Mouse (Mus musculus) erythroblast, embryonic 14.5 days (primary cell): ENCODE data around the gene Pdlim1. TPM values are rescaled to one million over a fixed set of nuclear protein-coding genes. Genes with fewer than 3 reads are reported as not detected.
"Not testable (repeated sequence)": the region's sequence is repeated elsewhere in the genome, so short reads cannot be mapped to it uniquely, and the experiment has no call there.

Experiments
- H3K27me3 ChIP-seq: 2 replicates; pipeline ENCODE4 v1.6.1; 2012; ENCODE audit warnings: inconsistent platforms; ENCODE audit not compliant: control insufficient read depth
- H3K36me3 ChIP-seq: 2 replicates; pipeline ENCODE4 v1.6.1; 2012; ENCODE audit warnings: mild to moderate bottlenecking, inconsistent platforms; ENCODE audit not compliant: control insufficient read depth
- H3K4me1 ChIP-seq: 2 replicates; pipeline ENCODE4 v1.6.1; 2012; ENCODE audit warnings: inconsistent platforms; ENCODE audit not compliant: control insufficient read depth
- H3K4me3 ChIP-seq: replicated peaks from 2 replicates; pipeline ENCODE3; 2012; ENCODE audit warnings: moderate library complexity, mild to moderate bottlenecking, inconsistent platforms
- H3K9me3 ChIP-seq: 2 replicates; pipeline ENCODE4 v1.6.1; 2012; ENCODE audit warnings: low read length, inconsistent platforms, mixed read lengths; ENCODE audit not compliant: control insufficient read depth
- GATA1 ChIP-seq: IDR thresholded peaks from 2 replicates; pipeline ENCODE4 v1.6.1; 2012; ENCODE audit warnings: low read length, inconsistent platforms, mixed read lengths
- TAL1 ChIP-seq: IDR thresholded peaks from 3 replicates; pipeline ENCODE4 v1.6.1; 2012; ENCODE audit warnings: low read length, inconsistent platforms, mixed read lengths
- polyA plus RNA-seq: library from polyadenylated mRNA; stranded (reverse); fragments of >175 nt; gene quantifications from 2 replicates; pipeline ENCODE4 v1.2.3, GENCODE M21; 2012

Gene Pdlim1
- polyA plus RNA-seq, 1 experiment = 1.5 TPM

DNA sequence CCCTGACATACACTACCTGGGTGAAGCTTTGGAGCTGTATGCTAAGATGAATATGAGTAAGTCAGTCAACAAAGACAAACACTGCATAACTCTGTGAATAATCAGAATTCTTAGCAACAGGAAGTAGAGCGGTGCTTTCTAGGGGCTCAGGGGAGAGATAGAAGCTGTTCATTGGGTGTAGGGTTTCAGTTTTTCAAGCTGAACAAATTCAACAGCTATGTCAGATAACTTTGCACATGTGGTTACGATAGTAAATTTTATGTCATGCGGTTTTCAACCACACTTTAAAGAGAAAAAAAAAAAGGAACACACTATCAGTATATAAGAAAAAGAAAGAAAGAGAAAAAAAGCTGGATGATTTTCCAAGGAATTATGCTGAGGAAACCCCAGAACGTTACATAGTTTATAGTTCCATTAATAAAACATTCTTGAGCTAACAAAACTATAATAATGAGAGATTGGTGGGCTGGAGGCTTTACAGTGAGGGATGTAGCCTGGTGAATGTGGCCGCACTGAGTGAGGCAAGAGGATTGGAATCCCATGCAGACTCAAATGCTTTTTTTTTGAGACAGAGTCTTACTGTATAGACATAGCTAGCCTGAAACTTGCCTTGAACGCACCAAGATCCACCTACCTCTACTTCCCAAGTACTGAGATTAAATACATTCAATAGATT is 33.3 kb downstream of the Pdlim1 start:
- no peaks in the 10 kb centered on the region for H3K27me3 ChIP-seq
- H3K4me1 ChIP-seq = peaks cover 4% of the 10 kb centered on the region; the same call in 1 of the 2 replicates
- H3K9me3 ChIP-seq = no peaks in the 10 kb centered on the region
- H3K4me3 ChIP-seq = no peak overlapping the region
- H3K36me3 ChIP-seq = peaks cover 26% of the 10 kb centered on the region
- TF ChIP-seq GATA1 = no peak
- no peak for TF ChIP-seq TAL1

DNA sequence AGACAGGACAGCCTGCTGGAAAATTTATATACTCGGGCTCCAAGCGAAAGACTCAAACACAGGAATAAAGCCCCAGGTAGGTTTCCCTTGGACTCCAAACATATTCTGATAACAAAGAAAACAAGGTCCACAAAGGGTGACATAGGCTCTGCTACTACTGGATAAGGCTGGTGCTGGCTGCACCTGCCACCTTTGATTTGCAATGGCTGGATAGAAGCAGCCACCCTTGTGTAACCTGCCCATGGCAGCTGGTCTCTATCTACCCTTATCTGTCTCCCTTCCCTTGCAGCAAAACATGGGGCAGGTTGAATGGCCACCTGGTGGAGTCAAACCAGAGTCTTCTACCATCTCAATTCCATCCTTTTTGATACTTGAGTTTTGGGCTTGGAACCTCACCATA is 39.1 kb downstream of the Pdlim1 start:
- H3K27me3 ChIP-seq = no peaks in the 10 kb centered on the region
- peaks cover 2% of the 10 kb centered on the region; the same call in 1 of the 2 replicates for H3K4me1 ChIP-seq
- no peak for TF ChIP-seq TAL1
- no peak for TF ChIP-seq GATA1
- no peaks in the 10 kb centered on the region for H3K9me3 ChIP-seq
- no peak overlapping the region for H3K4me3 ChIP-seq
- H3K36me3 ChIP-seq = peaks cover 35% of the 10 kb centered on the region

DNA sequence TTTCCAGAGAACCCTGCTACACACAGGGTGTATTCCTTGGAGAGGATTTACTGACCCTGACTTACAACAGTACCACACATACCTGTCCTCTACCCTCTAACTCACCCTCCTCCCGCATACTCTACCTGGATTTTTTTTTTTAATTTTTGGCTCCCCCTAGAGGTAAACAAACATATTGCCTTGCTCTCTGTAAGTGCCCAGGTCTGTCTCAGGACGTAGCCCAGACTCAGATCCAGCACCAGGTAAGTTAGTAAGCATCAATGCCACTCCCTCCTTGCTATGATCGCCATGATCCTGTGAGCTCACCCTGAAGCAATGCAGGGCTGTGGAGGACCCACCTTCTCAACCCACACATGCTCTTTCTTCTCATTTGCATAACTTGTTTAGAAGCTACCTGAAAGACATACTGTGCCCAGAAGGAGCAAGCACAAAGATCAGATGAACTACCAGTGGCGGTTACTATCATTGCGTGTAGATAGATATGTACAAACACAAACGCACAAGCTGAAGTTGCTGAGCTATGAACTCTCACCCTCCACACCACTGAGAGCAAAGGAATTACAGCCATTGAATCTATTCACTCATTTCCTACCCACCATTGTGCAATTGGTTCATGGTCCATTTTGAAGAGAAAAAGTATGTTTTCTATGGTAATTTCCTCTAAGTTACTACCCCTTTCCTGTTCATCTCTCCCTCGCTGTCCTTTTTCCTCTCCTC is 39.7 kb downstream of the Pdlim1 start:
- H3K4me3 ChIP-seq = no peak overlapping the region
- no peaks in the 10 kb centered on the region for H3K27me3 ChIP-seq
- H3K36me3 ChIP-seq = peaks cover 40% of the 10 kb centered on the region
- H3K4me1 ChIP-seq = peaks cover 2% of the 10 kb centered on the region; the same call in 1 of the 2 replicates
- TF ChIP-seq GATA1 (no peak), TAL1 (no peak)
- H3K9me3 ChIP-seq = no peaks in the 10 kb centered on the region

DNA sequence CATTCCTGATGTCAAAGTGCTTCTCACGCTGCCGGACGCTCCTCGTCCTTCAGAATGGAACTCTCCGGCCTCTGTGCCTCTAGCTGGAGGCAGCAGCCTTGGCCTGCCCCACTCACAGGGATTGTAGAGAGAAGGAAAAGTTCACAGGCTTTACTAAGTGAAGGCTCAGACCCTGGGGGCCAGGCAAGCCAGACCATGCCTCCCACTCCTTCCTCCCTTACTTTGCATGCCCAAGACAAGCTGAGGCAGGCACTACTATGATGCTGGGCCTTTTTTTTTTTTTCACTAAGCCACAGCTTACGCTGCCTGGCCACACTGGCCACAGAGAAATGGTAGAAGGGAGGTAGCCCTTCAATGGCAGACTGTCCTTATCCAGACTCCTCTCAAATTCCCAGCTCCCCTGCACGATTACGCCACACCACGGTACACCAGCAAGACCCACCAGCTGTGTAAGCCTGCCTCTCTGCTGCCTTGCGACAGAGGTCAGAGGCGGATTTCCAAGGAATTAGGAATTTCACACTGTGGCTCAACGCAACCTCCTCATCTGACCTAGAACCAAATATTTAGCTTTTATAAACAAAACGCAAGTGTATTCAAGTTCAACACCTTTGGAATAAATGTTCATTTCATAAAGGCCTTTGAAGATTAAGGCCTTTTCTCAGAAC is 40.4 kb downstream of the Pdlim1 start:
- Histone ChIP-seq H3K9me3 (no peaks in the 10 kb centered on the region), H3K36me3 (peaks cover 42% of the 10 kb centered on the region), H3K4me3 (no peak overlapping the region), H3K4me1 (peaks cover 2% of the 10 kb centered on the region; the same call in 1 of the 2 replicates), H3K27me3 (no peaks in the 10 kb centered on the region)
- no peak for TF ChIP-seq TAL1
- no peak for TF ChIP-seq GATA1

DNA sequence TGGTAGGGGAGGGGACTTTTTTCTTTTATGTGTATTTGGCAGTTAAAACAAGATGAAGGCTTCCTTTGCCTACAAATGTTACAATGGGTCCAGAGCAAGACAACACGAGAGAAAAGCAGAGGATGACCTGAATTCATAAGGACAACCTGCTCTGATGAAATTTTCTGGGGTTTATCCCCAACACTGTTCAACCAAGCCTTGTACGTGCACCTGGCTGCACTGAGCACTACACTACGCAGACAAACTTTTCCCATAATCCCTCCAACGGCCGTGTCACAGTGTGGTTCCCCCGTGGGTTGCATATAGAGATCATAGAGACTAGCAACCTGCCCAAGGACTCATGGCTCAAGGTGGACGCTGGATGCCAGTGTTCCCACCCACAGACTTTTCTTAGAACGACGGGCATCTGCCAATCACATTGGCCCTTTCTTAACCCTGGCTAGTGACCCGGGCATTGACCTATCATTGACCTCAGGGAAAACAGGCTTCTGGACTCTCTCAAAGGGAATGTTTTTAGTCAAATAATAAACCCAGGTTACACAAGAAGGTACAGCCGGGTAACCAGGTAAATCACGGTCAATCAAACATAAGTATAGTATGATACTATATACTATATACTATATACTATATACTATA is 45.0 kb downstream of the Pdlim1 start:
- peaks cover 63% of the 10 kb centered on the region for H3K36me3 ChIP-seq
- no peaks in the 10 kb centered on the region for H3K4me1 ChIP-seq
- TF ChIP-seq TAL1 = no peak
- TF ChIP-seq GATA1 = no peak
- no peaks in the 10 kb centered on the region for H3K9me3 ChIP-seq
- H3K4me3 ChIP-seq = no peak overlapping the region
- H3K27me3 ChIP-seq = no peaks in the 10 kb centered on the region

DNA sequence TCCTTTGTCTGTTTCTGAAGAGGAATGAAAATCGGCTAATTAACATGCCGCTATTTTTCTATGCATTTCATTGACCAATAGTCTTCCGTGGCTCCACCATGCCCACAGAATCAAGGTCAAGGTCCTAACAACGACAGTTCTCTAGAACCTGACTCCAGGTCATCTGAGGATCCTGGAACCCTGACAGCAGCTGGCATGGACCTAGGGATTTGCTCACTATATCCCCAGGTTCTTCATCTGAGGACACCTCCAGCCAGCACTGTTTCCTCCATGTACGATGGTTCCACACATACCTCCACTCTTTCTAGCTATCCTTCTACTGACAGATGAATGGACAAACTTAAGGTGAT is 45.9 kb downstream of the Pdlim1 start:
- Histone ChIP-seq H3K27me3 (no peaks in the 10 kb centered on the region), H3K4me3 (no peak overlapping the region), H3K9me3 (no peaks in the 10 kb centered on the region), H3K36me3 (peaks cover 59% of the 10 kb centered on the region), H3K4me1 (no peaks in the 10 kb centered on the region)
- TF ChIP-seq TAL1 = no peak
- no peak for TF ChIP-seq GATA1

DNA sequence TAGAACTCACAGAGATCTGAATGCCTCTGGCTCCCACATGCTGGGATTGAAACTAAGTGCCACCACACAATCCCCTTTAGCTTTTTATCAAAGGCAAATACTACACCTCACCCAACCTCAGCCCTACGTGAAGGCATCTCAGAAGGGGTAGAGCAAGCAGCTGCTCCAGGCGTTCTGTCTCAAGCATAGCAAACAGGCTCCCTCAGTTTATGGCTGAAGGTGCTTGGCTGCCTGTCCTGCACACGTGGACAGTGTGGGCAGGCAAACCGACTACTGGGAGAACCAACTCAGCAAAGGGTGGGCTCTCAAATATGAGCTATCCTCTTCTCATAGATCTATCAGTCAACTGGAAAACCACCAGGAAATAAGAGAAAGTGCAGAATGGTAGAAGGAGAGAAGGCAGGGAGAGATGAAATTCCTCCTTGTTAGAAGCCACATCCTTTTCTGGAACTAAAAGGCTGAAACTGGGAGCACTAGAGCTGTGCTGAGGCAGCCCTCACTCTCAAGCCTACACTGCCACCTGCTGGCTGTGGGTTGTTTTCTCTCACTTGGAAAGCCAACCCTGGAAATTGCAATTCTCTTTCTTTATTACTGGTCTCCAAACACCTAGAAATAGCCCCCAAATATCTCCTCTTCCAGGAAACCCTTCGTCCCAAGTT is 46.4 kb downstream of the Pdlim1 start:
- TF ChIP-seq GATA1 (no peak), TAL1 (no peak)

DNA sequence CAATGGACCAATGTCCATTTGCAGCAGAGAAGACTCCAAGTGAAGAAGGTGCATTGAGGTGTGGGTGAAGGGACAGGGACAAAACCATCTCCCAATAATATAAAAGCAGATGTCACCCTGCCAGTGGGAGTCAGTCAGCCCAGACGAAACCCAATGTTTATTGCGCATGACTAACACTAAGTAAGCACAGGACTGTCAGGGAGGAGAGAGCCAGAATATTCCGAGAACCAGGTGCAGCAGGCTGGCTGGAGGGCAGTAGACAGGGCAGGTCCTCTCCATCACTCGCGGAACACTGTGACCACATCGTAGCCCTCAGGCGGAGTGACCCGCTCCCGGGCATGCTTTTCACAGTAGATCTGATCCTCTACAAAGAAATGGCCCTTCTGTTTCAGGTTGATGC is 49.3 kb downstream of the Pdlim1 start:
- H3K4me1 ChIP-seq, H3K27me3 ChIP-seq, H3K9me3 ChIP-seq, H3K4me3 ChIP-seq: not testable (repeated sequence)
- H3K36me3 ChIP-seq = peaks cover 27% of the 10 kb centered on the region

More for the DNA sequence above, 46.4 kb downstream of the Pdlim1 start:
- peaks cover 54% of the 10 kb centered on the region for H3K36me3 ChIP-seq
- H3K4me3 ChIP-seq = no peak overlapping the region
- H3K27me3 ChIP-seq = no peaks in the 10 kb centered on the region
- no peaks in the 10 kb centered on the region for H3K9me3 ChIP-seq
- H3K4me1 ChIP-seq = no peaks in the 10 kb centered on the region
